Mouse (Mus musculus) cerebellum, adult 2 months (tissue): Measurements from ENCODE around the gene AW822073.
"Not testable (repeated sequence)": the region's sequence is repeated elsewhere in the genome, so short reads cannot be mapped to it uniquely, and the experiment has no call there.

Experiments used
- CTCF ChIP-seq: fragments of 200-500 bp; IDR thresholded peaks from 2 replicates; pipeline ENCODE4 v1.5.1; 2011; ENCODE audit warnings: low read depth, mild to moderate bottlenecking, control low read depth, low read length, moderate library complexity, borderline replicate concordance; ENCODE audit not compliant: insufficient read depth
- POLR2A ChIP-seq: fragments of 200-500 bp; IDR thresholded peaks from 2 replicates; pipeline ENCODE4 v1.6.1; 2011; ENCODE audit warnings: low read length, control low read depth, borderline replicate concordance; ENCODE audit not compliant: insufficient read depth

DNA sequence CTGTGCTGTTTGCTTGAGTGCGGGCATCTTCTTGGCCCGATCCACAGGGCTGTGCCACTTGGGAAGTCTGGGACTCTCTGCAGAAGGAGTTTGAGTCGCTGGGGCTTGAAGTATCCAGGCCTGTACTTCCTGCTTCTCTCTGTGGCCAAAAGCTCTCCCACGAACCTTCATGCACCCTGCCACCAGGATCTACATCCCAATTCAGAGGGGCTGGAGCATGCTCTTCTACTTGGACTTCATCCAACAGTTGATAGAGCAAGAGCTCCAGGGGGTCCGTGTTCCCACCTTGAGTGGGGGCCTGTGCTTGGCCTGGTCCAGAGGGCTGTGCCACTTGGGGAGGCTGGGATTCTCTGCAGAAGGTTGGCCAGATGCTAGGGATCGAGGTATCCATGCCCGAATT is 6.4 kb upstream of the AW822073 start:
- TF ChIP-seq CTCF, POLR2A: not testable (repeated sequence)
